Mouse (Mus musculus): ENCODE results near the gene Asic2.

GRCm38 (mm10) chr11:81476231-81476630, 492.0 kb downstream of the Asic2 start:
- no peak for TF ChIP-seq POLR2A (IDR thresholded peaks at IDR 0.05; ENCODE audit: control insufficient read depth, extremely low read depth, insufficient read depth, low read length, poor library complexity)
- TF ChIP-seq CTCF (IDR thresholded peaks at IDR 0.05; ENCODE audit: borderline replicate concordance, control insufficient read depth, extremely low read depth, insufficient read depth, low read length, poor library complexity) = no peak
